Mouse (Mus musculus) lung, embryonic 16.5 days (tissue): ENCODE results near the gene Gm43951. TPM values are rescaled to one million over a fixed set of nuclear protein-coding genes. Genes with fewer than 3 reads are reported as not detected.

Source experiments
- ATAC-seq: fragments of 200-750 bp; cut with Nextera tagmentation; 2 replicates; pipeline ENCODE4 v1.8.0; 2017; ENCODE audit warnings: low read depth, mild to moderate bottlenecking, moderate library complexity
- H3K27ac ChIP-seq: fragments of 300-500 bp; sonication (generic); 2 replicates; pipeline ENCODE4 v1.5.1; 2014; ENCODE audit warnings: mild to moderate bottlenecking, control low read depth, low read length
- H3K27me3 ChIP-seq: fragments of 300-500 bp; sonication (generic); 2 replicates; pipeline ENCODE4 v1.6.1; 2014; ENCODE audit warnings: low read depth, low read length, mixed read lengths; ENCODE audit not compliant: control insufficient read depth, insufficient read depth
- H3K36me3 ChIP-seq: fragments of 300-500 bp; sonication (generic); 2 replicates; pipeline ENCODE4 v1.6.1; 2014; ENCODE audit warnings: low read length; ENCODE audit not compliant: control insufficient read depth, insufficient read depth
- H3K4me1 ChIP-seq: fragments of 300-500 bp; sonication (generic); replicated peaks from 2 replicates; pipeline ENCODE4 v1.6.1; 2014; ENCODE audit warnings: low read length, mixed read lengths; ENCODE audit not compliant: control insufficient read depth, insufficient read depth
- H3K4me2 ChIP-seq: fragments of 300-500 bp; sonication (generic); 2 replicates; pipeline ENCODE4 v1.6.1; 2014; ENCODE audit warnings: low read depth, low read length, control low read depth
- H3K4me3 ChIP-seq: fragments of 300-500 bp; sonication (generic); 2 replicates; pipeline ENCODE4 v1.5.1; 2014; ENCODE audit warnings: mild to moderate bottlenecking, low read length, control low read depth
- H3K9ac ChIP-seq: fragments of 300-500 bp; sonication (generic); 2 replicates; pipeline ENCODE4 v1.6.1; 2014; ENCODE audit warnings: low read length, control low read depth
- H3K9me3 ChIP-seq: fragments of 300-500 bp; sonication (generic); 2 replicates; pipeline ENCODE4 v1.6.1; 2016; ENCODE audit warnings: low read length; ENCODE audit not compliant: control insufficient read depth
- WGBS: fragments of 180-500 bp; shearing (Covaris S2); extraction: QIAGEN DNeasy Blood & Tissue Kit; methylation state at CpG from one replicate; pipeline ENCODE4 v1.1.7; 2014; 5-methylcytosine and 5-hydroxymethylcytosine counted together
- polyA plus RNA-seq: library from polyadenylated mRNA; unstranded; fragments of >200 nt; fragmentation: Nextera tagmentation; extraction: Ambion mirVana; gene quantifications from 2 replicates; pipeline ENCODE4 v1.2.1, GENCODE M21; 2015

Gm43951 gene
- polyA plus RNA-seq, 1 experiment from 2014 or later: 0.11 TPM

- Histone ChIP-seq H3K4me1 (peaks cover 15% of the 10 kb centered on the region), H3K27me3 (no peaks in the 10 kb centered on the region), H3K4me3 (peak overlapping the region; percentile 94), H3K27ac (peak overlapping the region; percentile 78; the same call in 1 of the 2 replicates), H3K36me3 (peaks cover 12% of the 10 kb centered on the region), H3K9me3 (no peaks in the 10 kb centered on the region), H3K4me2 (peak overlapping the region; percentile 63), H3K9ac (peak overlapping the region; percentile 88)
- no peak for ATAC-seq
- 7% methylated on average over 17 of the region's 17 CpGs for WGBS
Observed at GRCm38 (mm10) chr11:72207834-72208377, 1.3 kb upstream of the Gm43951 start.

DNA sequence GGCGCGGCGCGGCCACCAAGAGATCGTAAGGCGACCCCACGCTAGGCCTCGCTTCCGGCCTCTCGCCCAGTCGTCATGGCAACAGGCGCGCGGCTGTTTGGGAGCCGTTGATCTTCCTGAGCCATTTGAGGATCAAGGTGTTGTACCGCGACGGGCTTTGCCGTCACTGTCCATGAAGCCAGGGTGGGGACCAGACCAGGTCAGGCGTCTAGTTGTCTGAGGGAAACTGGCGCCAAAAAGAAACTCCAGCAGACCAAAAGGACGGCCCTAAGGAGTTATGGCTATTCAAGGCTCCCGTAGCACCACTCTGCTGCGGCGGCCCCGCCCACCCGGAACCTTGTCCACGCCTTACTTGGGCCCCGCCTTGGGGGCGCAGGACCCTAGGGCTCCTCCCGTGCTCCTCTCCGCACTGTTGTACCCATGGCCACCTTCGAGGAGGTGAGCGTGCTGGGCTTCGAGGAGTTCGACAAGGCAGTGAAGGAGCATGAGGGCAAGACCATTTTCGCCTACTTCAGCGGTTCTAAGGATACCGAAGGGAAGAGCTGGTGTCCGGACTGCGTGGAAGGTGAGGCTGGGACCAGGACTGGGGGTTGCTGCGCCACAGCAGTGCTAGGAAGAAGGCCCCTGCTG is 679 bp upstream of the Gm43951 start, which contains the start of the genes 4933427D14Rik and Txndc17:
Gene 4933427D14Rik (minus strand): TSS at position 256 of the 630 bp plus-strand sequence.
Gene Txndc17 (plus strand): TSS at position 344 of the 630 bp plus-strand sequence.
- Histone ChIP-seq H3K36me3 (peaks cover 12% of the 10 kb centered on the region), H3K9me3 (no peaks in the 10 kb centered on the region), H3K4me3 (peak within 1 kb of the TSS; percentile 94), H3K9ac (peak within 1 kb of the TSS; percentile 88), H3K27ac (peak within 1 kb of the TSS; percentile 78), H3K4me2 (peak within 1 kb of the TSS; percentile 63), H3K27me3 (no peaks in the 10 kb centered on the region), H3K4me1 (peaks cover 15% of the 10 kb centered on the region)
- peak; percentile 98 for ATAC-seq
- WGBS: 0% methylated on average over 42 of the region's 42 CpGs

GRCm38 (mm10) chr11:72205256-72205655 is 1.4 kb downstream of the Gm43951 start:
- no peak overlapping the region for H3K4me2 ChIP-seq
- no peak for ATAC-seq
- H3K36me3 ChIP-seq: no peaks in the 10 kb centered on the region; the same call in 1 of the 2 replicates
- no peak overlapping the region for H3K4me3 ChIP-seq
- H3K27ac ChIP-seq: no peak overlapping the region
- peaks cover 15% of the 10 kb centered on the region for H3K4me1 ChIP-seq
- no peaks in the 10 kb centered on the region for H3K9me3 ChIP-seq
- 0 out of 2 replicates have a peak overlapping the region, but pooled peaks have one; percentile 2 for H3K9ac ChIP-seq
- no peaks in the 10 kb centered on the region for H3K27me3 ChIP-seq
- WGBS: 81% methylated on average over 6 of the region's 6 CpGs

DNA sequence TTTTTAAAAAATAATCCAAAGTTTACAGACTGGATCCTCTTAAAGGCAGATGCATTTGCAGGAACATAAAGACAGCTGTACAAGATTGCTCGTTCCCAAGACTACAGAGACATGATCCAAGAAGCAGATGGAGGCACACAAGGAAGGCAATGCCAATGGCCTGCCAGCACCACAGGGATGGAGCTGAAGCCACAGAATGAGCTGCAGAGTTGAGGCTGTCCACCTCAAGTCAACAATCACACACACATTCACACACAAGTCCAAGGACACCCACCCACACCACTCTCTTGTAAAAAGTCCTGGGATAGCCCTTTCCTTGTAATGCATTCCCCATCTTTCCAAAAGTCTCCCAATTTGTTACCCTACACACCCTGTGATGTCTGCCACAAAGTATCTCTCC is 3.2 kb downstream of the Gm43951 start:
- ATAC-seq: no peak
- peaks cover 15% of the 10 kb centered on the region for H3K4me1 ChIP-seq
- no peak overlapping the region for H3K9ac ChIP-seq
- no peak overlapping the region for H3K4me3 ChIP-seq
- no peaks in the 10 kb centered on the region for H3K27me3 ChIP-seq
- WGBS: 74% methylated on average over 1 of the region's 1 CpGs
- no peak overlapping the region for H3K27ac ChIP-seq
- H3K36me3 ChIP-seq: peaks cover under 1% of the 10 kb centered on the region; the same call in 1 of the 2 replicates
- H3K9me3 ChIP-seq: no peaks in the 10 kb centered on the region
- no peak overlapping the region for H3K4me2 ChIP-seq

DNA sequence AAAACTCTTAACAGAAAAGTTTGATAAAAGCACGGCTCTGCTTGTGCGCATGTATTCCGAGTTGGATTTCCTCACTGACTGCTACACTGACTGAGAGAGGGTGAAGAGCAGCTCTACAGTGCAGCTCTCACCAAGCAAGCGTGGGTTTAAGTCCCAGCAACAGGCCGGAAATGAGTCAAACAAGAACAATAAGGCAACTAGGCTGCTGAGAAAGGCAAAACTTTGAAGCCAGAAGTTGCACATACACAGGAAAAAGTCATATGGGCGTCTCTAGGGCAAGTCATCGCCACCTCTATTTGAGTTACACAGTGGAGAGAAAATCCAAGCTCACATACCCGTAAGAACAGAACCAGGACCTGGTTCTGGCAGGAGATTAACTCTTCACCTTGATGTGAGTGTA is 10.1 kb downstream of the Gm43951 start:
- Histone ChIP-seq H3K4me3 (no peak overlapping the region), H3K27me3 (no peaks in the 10 kb centered on the region), H3K9me3 (no peaks in the 10 kb centered on the region), H3K9ac (no peak overlapping the region), H3K36me3 (peaks cover 10% of the 10 kb centered on the region), H3K4me1 (no peaks in the 10 kb centered on the region), H3K27ac (peak overlapping the region; percentile 32; the same call in 1 of the 2 replicates), H3K4me2 (no peak overlapping the region)
- 78% methylated on average over 8 of the region's 8 CpGs for WGBS
- ATAC-seq: no peak

DNA sequence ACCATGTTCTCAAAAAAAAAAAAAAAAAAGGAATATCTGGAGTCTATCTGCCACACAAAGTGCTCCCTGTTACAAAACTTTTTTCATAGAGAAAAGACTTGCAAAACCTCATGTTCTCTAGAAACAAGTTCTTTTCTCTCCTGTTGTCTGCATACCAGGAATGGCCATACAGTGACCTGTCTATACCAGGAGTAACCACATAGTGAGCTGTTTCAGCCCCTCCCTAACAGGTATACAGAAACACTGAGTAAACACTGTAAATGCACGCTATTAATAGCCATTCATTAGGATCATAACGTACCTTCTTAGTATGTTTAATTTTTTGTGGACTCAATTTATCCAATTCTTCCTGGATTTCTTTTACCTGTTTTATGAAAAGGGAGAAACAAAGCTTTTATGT is 12.4 kb downstream of the Gm43951 start:
- no peak overlapping the region for H3K27ac ChIP-seq
- ATAC-seq: no peak

GRCm38 (mm10) chr11:72190857-72191256 is 15.8 kb downstream of the Gm43951 start:
- Histone ChIP-seq H3K27ac (no peak overlapping the region), H3K9me3 (no peaks in the 10 kb centered on the region), H3K27me3 (no peaks in the 10 kb centered on the region), H3K4me2 (no peak overlapping the region), H3K9ac (no peak overlapping the region), H3K4me3 (no peak overlapping the region), H3K4me1 (no peaks in the 10 kb centered on the region), H3K36me3 (peaks cover 8% of the 10 kb centered on the region)
- 92% methylated on average over 1 of the region's 1 CpGs for WGBS
- ATAC-seq: no peak

More for the DNA sequence above, 12.4 kb downstream of the Gm43951 start:
- peaks cover 13% of the 10 kb centered on the region for H3K36me3 ChIP-seq
- no peaks in the 10 kb centered on the region for H3K27me3 ChIP-seq
- no peaks in the 10 kb centered on the region for H3K9me3 ChIP-seq
- H3K4me3 ChIP-seq: no peak overlapping the region
- H3K4me1 ChIP-seq: no peaks in the 10 kb centered on the region
- no peak overlapping the region for H3K9ac ChIP-seq
- H3K4me2 ChIP-seq: no peak overlapping the region
- 84% methylated on average over 2 of the region's 2 CpGs for WGBS

- H3K27me3 ChIP-seq: no peaks in the 10 kb centered on the region
- WGBS: 45% methylated on average over 4 of the region's 4 CpGs
- peaks cover 9% of the 10 kb centered on the region for H3K36me3 ChIP-seq
- no peak overlapping the region for H3K27ac ChIP-seq
- no peaks in the 10 kb centered on the region for H3K9me3 ChIP-seq
- no peak overlapping the region for H3K4me2 ChIP-seq
- ATAC-seq: no peak
- no peak overlapping the region for H3K4me3 ChIP-seq
- H3K9ac ChIP-seq: no peak overlapping the region
- H3K4me1 ChIP-seq: no peaks in the 10 kb centered on the region
Observed at GRCm38 (mm10) chr11:72184252-72184651, 22.4 kb downstream of the Gm43951 start.

DNA sequence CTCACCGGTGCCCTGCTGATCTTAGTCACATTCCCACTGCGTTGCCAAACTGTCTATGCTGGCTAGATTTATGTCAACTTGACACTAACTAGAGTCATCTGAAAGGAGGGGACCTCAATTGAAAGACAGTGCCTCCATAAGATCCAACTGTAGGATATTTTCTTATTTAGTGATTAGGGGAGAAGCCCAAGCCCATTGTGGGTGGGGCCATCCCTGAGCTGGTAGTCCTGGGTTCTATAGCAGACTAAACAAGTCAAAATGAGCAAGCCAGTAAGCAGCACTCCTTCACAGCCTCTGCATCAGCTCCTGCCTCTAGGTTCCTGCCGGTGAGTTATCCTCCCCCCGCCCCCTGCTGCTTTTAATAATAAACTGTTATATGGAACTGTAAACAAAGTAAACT is 25.5 kb downstream of the Gm43951 start:
- no peak overlapping the region for H3K27ac ChIP-seq
- peaks cover 10% of the 10 kb centered on the region for H3K36me3 ChIP-seq
- no peaks in the 10 kb centered on the region for H3K4me1 ChIP-seq
- H3K9ac ChIP-seq: no peak overlapping the region
- no peaks in the 10 kb centered on the region for H3K27me3 ChIP-seq
- H3K9me3 ChIP-seq: no peaks in the 10 kb centered on the region
- no peak overlapping the region for H3K4me3 ChIP-seq
- no peak for ATAC-seq
- WGBS: 81% methylated on average over 4 of the region's 4 CpGs
- no peak overlapping the region for H3K4me2 ChIP-seq
